Mouse (Mus musculus) right cerebral cortex, postnatal 14 days (tissue): ENCODE results near the gene Zfp652.

Source experiments
- DNase-seq: peaks from one replicate; pipeline ENCODE4 v3.0.0; 2022

The Zfp652 gene

GRCm38 (mm10) chr11:95811741-95812140, 99.3 kb downstream of the Zfp652 start:
- DNase-seq, result no peak

DNA sequence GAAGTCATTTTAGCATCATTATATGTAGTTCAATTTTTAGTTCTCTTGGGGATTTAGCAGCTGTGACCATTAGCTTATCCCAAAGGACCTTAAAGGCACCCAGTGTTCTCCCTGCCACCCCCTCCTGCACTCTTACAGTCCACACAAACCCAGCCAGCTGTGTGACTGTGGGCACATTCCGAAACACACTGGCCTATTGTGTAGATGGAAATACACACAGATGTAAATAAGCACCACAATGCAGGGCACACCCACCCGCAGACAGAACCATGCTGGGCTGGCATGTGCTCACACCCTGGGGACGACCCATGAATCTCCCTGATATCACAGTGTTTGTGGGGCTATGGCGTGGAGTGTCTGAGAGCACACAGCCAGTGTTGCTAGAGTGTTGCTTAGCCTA, 99.8 kb downstream of the Zfp652 start:
- no peak for DNase-seq

DNA sequence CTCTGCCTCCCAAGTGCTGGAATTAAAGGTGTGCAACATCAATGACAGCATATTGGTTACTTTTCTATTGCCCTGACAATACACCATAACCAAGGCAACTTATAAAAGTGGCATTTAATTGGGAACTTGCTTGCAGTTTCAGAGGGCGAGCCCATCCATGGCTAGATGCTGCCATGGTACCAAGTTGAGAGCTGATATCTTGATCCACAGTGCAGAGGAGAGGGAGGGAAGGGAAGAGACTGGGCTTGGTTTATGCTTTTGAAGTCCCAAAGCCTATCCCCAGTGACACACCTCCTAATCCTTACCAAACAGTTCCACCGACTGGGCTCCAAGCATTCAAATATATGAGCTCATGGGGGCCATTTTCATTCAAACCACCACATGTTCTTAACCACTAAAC, 101.6 kb downstream of the Zfp652 start:
- DNase-seq, result no peak

DNA sequence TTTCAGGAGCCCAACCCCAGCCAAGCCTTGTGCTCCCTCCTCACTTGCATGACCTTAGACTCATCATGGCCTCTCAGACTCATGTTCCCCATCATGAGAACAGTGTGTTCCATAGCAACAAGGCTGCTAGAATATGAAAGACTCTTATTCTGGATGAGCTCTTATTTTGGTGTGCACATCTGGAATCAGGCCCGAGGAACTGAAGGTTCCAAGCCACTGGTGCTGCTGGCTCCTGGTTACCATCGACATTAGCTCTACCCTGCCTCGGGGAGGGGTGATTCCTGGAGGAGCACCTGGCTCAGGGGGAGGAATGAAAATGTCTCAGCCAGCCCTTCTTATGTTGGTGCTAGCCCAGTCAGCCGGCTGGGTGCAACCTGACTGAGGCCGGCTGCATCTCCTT, 102.4 kb downstream of the Zfp652 start:
- DNase-seq, result no peak

GRCm38 (mm10) chr11:95815412-95815811, 102.9 kb downstream of the Zfp652 start:
- no peak for DNase-seq

- no peak for DNase-seq
These were observed 106.7 kb downstream of the Zfp652 start for GRCm38 (mm10) chr11:95819138-95819537.

DNA sequence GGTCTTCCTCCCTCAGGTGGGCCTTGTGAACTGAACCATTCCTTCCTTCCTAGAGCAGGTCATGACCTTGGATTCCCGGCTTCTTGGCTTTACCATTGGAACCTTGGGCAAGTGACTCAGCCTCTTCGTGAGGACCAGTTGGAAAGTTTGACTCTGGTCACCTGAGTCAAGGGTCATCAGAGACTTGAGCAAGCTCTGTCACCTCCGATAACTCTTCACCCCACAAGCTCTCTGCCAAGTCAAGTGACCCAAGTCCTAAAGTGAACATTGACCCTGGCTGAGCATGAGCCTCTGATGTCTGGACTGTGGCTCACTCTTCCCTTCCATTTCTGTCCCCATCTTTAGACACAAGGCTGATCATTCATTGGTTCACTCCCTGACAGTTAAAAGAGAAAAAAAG, 109.0 kb downstream of the Zfp652 start:
- no peak for DNase-seq

DNA sequence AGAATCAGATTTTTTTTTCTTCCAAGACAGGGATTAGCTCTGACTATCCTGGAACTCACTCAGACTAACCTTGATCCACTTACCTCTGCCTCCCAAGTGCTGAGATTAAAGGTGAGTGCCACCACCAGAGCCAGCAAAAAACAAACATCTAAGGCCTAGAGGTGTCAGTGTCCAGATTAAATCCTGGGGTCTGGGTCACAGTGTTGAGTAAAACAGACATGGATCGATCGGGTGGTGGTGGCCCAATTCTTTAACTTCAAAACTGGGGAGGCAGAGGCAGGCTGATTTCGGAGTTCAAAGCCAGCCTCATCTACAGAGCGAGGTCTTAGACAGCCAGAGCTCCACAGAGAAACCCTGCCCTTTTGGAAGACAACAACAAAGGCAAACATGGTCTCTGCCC, 110.0 kb downstream of the Zfp652 start:
- DNase-seq, result no peak

DNA sequence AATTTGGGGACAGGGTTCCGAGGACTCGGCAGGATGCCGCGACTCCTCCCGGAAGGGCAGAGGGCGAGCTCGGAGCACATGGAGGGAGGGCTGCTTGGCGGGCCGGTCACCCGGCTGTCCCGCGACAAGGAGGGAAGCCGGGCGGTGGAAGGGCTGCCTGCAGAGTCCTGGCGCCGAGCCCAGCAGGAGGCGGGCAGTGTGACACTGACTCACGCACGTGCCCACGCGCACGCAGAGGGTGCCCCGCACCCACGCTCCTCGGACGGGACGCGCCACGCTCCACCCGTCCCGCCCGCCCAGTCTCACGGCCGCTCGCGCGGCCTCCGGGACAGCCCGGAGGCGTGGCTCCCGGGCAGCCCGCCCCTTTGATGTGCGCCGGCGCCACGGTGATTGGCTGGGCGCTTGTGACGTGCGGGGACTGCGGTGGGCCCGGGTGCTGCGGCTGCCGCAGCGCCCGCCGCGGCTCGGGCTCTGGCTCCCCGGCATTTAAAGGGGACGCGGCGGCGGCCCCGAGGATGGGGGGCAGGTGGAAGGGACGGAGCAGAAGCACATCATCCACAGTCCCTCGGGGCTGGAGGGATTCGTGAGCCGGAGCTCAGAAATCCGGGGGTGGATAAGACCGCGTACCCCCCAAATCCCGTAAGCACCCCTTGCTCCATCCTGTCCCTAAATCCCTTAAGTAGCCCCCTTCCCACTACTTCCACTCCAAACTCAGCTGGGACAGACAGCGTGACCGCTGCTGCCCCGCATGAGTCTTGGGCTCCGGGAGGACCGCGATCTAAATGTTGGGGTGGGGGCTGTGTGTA, 111.8 kb downstream of the Zfp652 start, which contains the start of gene Phospho1:
Gene Phospho1 (plus strand): TSS at position 429 of the 806 bp plus-strand sequence.
- peak; percentile 90 for DNase-seq

DNA sequence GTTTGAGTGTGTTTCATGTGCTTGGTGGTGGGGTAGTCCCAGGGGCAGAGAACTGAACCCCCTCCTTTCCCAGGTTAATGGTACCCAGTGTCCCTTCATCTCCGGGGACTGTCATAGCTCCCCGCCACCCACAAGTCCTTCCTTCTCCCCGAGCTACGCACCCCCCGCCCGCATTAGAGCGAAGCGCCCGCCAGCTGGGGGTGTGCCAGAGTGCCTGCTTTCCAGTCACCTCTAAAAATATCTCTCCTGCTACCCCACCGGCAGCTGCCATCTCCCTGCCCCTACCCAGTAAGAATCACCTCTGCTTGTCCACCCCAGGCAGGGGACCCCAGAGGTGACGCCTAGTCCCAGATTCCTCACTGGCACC, 112.4 kb downstream of the Zfp652 start:
- peak; percentile 70 for DNase-seq

DNA sequence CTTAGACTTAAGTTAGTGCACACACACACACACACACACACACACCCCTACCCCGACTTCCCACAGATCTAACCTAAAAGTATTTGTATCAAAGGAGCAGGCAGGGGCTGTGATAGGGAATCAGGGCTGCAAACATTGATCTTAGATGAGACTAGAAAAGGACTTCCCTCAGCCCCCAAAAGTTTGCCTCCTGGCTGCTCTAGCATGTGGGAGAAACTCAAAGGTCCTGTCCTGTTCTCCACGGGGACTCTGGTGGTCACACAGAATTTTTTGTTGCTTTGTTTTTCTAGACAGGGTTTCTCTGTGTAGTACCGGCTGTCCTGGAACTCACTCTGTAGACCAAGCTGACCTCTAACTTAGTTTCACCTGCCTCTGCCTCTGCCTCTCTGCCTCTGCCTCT, 113.2 kb downstream of the Zfp652 start:
- DNase-seq, result no peak

DNA sequence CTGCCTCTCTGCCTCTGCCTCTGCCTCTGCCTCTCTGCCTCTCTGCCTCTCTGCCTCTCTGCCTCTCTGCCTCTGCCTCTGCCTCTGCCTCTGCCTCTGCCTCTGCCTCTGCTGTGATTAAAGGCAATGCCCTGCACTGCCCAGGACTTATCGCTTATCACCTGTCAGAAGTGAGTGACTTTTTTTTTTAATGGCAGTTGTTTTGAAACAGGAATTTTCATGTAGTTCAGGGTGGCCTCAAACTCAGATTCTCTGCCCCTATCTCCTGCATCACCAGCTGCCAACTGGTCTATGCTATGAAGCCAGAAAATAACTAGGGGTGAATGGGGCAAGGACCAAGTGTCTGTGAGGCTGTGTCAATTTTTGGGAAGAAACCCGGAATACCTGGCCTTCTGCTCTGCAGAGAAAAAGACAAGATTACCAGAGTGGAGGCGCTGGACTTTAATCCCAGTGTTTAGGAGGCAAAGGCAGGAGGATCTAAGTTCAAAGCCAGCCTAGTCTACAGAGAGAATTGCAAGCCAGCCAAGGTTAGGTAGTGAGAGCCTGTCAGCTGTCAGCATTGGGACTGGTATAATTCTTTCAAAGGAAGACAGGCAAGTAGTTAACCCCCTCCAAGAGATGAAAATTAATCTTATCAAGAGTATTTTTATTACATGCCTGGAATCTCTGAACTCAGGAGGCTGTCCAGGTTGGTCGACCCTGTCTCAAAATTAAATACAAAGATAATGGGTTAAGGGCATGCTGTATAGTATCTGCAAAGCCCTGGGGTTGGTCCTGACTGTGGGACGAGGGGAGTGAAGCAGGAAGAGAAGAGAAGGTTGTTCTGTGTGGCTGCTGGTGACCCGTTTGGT, 114.1 kb downstream of the Zfp652 start:
- no peak for DNase-seq

GRCm38 (mm10) chr11:95827168-95827447, 114.6 kb downstream of the Zfp652 start:
- no peak for DNase-seq

GRCm38 (mm10) chr11:95827464-95828085, 115.1 kb downstream of the Zfp652 start:
- DNase-seq, result peak; percentile 70

DNA sequence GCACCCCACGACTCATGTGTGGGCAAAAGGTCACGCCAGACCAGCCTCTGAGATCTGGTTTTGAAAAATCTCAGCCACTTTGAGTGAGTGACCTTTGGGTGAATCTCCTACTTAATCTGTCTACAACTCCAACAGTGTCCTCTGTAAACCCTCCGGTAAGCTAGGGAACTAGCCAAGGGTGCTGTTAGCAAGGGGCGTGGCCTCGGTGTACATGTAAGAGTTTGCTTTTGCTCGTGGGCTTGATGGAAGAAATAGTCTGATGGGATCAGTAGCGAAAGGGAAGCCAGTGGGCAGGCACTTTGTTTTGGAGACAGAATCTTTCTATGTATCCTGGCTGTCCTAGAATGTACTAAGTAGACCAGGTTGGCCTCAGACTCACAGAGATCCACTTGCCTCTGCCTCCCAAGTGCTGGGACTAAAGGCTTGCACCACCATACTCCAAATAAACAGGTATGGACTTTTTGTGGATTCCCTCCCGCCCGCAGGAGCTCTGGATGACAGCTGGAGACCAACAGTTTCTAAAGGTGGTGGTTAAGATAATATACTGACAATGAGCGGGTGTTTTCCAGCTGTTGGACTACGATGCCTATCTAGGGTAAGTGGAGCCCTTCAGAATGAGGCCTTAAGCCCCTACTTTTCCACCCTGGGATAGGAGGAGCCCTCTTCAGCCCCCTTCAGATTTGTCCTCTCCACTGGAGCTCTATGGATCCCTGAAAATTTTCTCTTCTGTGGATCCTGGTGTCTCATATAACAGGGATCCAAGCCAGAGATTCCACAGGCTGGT, 115.9 kb downstream of the Zfp652 start:
- DNase-seq, result no peak

- no peak for DNase-seq
These were observed 117.1 kb downstream of the Zfp652 start for GRCm38 (mm10) chr11:95829526-95830050.

DNA sequence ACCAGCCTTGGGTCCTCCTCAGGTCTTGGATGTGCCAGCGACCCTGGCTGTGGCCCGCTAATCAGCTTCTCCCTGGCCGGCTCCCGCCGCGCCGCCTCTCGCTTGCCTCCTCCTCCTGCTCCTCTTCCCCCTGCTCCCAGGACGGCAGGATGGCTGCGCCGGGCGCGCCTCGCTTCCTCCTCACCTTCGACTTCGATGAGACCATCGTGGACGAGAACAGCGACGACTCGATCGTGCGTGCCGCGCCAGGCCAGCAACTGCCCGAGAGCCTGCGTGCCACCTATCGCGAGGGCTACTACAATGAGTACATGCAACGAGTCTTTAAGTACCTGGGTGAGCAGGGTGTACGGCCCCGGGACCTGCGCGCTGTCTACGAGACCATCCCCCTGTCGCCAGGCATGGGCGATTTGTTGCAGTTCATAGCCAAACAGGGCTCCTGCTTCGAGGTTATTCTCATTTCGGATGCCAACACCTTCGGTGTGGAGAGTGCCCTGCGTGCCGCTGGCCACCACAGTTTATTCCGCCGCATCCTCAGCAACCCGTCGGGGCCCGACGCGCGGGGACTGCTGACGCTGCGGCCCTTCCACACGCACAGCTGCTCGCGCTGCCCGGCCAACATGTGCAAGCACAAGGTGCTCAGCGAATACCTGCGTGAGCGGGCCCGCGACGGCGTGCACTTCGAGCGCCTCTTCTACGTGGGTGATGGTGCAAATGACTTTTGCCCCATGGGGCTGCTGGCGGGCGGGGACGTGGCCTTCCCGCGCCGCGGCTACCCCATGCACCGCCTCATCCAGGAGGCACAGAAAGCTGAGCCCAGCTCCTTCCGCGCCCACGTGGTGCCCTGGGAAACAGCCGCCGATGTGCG, 118.2 kb downstream of the Zfp652 start:
- DNase-seq, result no peak

- DNase-seq, result no peak
These were observed 118.8 kb downstream of the Zfp652 start for GRCm38 (mm10) chr11:95831276-95831619.

GRCm38 (mm10) chr11:95831641-95832040, 119.2 kb downstream of the Zfp652 start:
- DNase-seq, result no peak

DNA sequence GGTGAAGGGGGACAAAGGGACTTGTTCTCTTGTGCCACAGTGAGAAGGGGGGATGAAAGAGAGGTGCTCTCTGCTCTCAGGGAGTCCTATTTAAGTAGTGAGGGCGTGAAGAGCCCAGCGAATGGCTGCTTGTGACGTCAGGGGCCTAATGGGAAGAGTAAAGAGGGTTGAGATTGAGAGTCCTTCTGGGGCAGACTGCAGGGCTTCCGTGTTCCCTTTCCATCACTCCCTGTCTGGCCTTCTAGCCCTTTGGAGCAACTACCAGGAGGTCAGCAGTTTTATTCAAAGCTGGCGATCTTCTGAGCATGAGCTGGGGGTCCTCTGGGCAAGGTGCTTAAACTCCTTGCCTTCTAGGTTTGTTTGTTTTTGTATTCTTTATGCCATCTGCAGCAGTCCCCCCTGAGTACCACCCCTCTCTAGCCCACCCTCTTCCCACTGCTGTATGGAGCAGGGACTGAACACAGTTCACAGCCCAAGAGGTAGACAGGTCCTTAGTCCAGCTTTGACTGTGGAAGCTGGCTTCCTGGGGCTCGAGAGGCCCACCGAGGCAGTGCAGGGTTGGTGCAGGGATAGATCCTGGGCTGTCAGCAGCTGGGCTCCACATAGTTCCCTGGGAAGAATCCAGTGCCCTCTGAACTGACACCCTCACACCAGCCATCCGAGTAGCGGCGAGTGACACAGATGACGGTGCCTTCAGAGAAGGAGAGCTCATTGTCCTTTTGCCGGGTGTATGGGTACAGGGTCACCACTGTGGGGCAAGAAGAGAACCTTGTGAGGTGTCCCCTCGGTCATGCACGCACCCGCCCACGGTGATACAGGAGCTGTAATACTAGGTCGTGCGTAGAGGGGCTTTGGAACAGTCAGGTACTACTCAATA, 119.9 kb downstream of the Zfp652 start:
- DNase-seq, result no peak
